Mouse (Mus musculus): ENCODE data around the gene Wdr3. TPM values are rescaled to one million over a fixed set of nuclear protein-coding genes. Genes with fewer than 3 reads are reported as not detected.

Wdr3 gene
- 41.0 and 44.7 TPM in 2 replicates for polyA plus RNA-seq (2015; fragmentation: Nextera tagmentation; extraction: Ambion mirVana)

DNA sequence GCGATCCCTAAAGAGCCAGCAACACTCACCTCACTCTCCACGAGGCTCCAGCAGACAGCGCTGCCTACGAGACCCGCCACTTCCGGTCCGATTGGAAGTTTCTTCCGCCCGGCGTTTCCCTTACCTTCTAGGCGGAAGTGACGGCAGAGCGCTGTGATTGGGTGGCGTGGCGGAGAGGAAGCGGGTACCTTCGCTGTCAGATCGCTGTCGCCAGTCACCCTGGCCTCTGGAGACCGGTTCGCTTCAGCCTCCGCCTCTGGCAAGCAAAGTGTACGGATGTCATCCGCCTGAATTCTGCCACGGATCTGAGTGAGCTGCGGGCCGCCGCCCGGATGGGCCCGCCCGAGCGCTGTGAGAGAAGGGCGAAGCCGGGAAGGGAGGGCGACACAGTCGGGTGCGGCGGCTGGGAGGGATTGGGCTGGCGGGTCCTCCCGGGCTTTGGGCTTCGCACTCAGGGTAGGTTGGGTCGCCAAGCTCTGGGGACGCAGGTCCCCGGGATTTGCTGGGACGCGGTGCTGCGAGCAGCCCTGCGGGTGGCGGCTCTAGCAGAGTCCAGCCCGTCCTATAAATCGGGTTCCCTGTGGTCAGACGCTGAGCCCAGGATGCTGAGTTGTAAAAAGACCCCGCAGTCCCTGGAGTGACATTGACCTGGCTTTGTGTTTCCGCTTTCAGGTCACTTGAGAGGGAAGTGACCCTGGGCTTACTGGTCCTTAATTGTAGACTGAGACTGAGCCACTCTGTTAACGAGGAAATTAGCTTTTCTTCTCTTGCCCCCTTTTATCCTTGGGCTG, at the start of gene Wdr3, which contains the start of gene Gdap2:
Gene Wdr3, minus strand, starts transcription at position 93 of the 791 bp plus-strand sequence.
Gene Gdap2, plus strand, starts transcription at position 67 of the 791 bp plus-strand sequence.
- peak within 1 kb of the TSS; percentile 86 for H3K9ac ChIP-seq
- H3K36me3 ChIP-seq, result peaks cover 21% of the 10 kb centered on the region
- peak within 1 kb of the TSS; percentile 76 for H3K4me2 ChIP-seq
- peaks cover 9% of the 10 kb centered on the region for H3K4me1 ChIP-seq
- H3K27me3 ChIP-seq, result no peaks in the 10 kb centered on the region
- H3K4me3 ChIP-seq, result peak within 1 kb of the TSS; percentile 92
- H3K27ac ChIP-seq, result peak within 1 kb of the TSS; percentile 88
- WGBS, result under 1% methylated on average over 55 of the region's 55 CpGs
- peak; percentile 93 for ATAC-seq (ENCODE audit: insufficient number of reproducible peaks, low FRiP score, low TSS enrichment, low read depth)
- no peaks in the 10 kb centered on the region for H3K9me3 ChIP-seq

DNA sequence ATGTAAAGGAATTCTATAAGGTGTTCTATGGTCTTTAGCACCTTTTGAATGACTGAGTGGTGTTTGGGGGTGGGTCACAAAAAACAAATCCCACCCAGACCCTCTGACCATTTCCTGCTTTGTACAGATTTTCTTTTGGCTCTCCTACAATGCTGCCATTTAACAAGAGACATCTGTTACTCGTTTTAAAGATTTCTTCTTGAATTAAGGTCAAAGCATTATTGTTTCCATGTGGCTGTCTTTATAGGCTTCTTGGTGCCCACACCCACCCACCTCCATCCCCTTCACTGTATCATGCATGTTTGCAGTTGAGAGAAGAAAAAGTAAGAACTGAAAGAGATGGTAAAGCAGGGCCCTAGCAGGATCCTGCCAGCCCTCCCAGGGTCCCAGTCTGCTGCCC, 44.8 kb upstream of the Wdr3 start:
- Histone ChIP-seq H3K27ac (no peak overlapping the region), H3K9ac (no peak overlapping the region), H3K27me3 (no peaks in the 10 kb centered on the region), H3K36me3 (peaks cover 21% of the 10 kb centered on the region), H3K4me2 (no peak overlapping the region), H3K4me1 (0 out of 2 replicates have a peak, but pooled peaks cover 2% of the 10 kb centered on the region), H3K9me3 (no peaks in the 10 kb centered on the region), H3K4me3 (no peak overlapping the region)
- 19% methylated on average over 1 of the region's 1 CpGs for WGBS
- ATAC-seq (ENCODE audit: insufficient number of reproducible peaks, low FRiP score, low TSS enrichment, low read depth), result peak; percentile 58; the same call in 1 of the 2 replicates

DNA sequence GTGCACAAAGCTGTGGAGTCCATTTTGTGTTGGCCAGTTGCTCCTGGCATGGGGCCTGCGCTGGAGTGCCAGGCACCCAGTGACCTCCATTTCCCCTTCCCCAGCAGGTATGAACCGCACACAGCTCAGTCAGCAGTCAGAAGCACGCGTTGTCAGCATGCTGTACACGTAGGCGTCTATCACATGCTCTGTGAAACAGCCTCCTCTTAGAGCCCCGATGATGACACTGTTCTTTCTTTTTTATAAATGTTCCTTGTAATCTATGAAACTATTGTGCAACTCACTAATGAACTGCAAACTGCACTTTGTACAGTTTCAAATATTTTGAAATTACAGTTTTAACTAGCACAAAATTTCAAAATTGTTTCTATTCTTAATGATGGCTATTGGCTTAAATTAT, 39.3 kb upstream of the Wdr3 start:
- H3K9me3 ChIP-seq, result no peaks in the 10 kb centered on the region
- peaks cover 46% of the 10 kb centered on the region for H3K36me3 ChIP-seq
- H3K4me2 ChIP-seq, result no peak overlapping the region
- 91% methylated on average over 7 of the region's 7 CpGs for WGBS
- H3K9ac ChIP-seq, result no peak overlapping the region
- H3K27ac ChIP-seq, result no peak overlapping the region
- H3K27me3 ChIP-seq, result no peaks in the 10 kb centered on the region
- no peak overlapping the region for H3K4me3 ChIP-seq
- ATAC-seq (ENCODE audit: insufficient number of reproducible peaks, low FRiP score, low TSS enrichment, low read depth), result no peak
- H3K4me1 ChIP-seq, result no peaks in the 10 kb centered on the region

DNA sequence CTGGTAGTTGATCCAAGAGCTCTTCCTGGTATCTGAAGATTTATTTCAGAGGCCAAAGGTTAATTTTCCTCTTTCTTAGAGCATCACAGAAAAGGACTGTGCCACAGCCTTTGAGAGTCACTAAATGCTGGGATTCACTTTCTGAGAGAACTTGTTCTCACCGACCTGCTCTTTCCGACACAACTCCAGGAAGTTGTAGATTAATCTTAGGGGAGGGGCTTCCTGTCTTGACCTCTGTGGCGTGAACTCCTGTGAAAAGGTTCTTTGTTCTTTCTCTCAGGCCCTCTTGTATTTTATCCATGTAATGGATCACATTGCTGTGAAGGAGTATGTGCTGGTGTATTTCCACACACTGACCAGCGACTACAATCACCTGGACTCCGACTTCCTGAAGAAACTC, 32.0 kb upstream of the Wdr3 start:
- no peak overlapping the region for H3K27ac ChIP-seq
- no peaks in the 10 kb centered on the region for H3K4me1 ChIP-seq
- 42% methylated on average over 5 of the region's 5 CpGs for WGBS
- no peaks in the 10 kb centered on the region for H3K9me3 ChIP-seq
- H3K27me3 ChIP-seq, result no peaks in the 10 kb centered on the region
- peaks cover 36% of the 10 kb centered on the region for H3K36me3 ChIP-seq
- H3K4me2 ChIP-seq, result no peak overlapping the region
- no peak overlapping the region for H3K4me3 ChIP-seq
- ATAC-seq (ENCODE audit: insufficient number of reproducible peaks, low FRiP score, low TSS enrichment, low read depth), result no peak
- no peak overlapping the region for H3K9ac ChIP-seq

DNA sequence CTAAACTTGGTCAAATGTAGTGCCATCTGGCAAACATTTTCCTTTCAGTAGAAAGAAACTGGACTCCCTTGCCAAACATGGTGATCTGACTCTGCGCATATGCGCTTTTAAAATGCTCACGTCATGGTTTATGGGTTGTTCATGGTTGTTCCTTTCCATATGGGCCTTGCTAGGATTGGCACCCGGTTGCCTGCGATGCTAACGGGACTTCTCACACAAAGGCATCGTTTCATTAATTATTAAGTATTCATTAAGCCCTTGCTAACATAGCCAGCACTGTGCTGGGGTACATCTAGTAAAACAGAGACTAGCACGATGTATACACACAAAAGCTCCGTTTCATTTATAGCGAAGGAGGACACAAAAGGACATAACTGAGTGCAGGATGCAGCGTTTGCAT, 27.7 kb upstream of the Wdr3 start:
- Histone ChIP-seq H3K36me3 (peaks cover 37% of the 10 kb centered on the region), H3K27ac (no peak overlapping the region), H3K9ac (no peak overlapping the region), H3K4me3 (no peak overlapping the region), H3K9me3 (no peaks in the 10 kb centered on the region), H3K4me2 (no peak overlapping the region), H3K4me1 (no peaks in the 10 kb centered on the region), H3K27me3 (no peaks in the 10 kb centered on the region)
- ATAC-seq (ENCODE audit: insufficient number of reproducible peaks, low FRiP score, low TSS enrichment, low read depth), result no peak
- WGBS, result 63% methylated on average over 11 of the region's 11 CpGs

DNA sequence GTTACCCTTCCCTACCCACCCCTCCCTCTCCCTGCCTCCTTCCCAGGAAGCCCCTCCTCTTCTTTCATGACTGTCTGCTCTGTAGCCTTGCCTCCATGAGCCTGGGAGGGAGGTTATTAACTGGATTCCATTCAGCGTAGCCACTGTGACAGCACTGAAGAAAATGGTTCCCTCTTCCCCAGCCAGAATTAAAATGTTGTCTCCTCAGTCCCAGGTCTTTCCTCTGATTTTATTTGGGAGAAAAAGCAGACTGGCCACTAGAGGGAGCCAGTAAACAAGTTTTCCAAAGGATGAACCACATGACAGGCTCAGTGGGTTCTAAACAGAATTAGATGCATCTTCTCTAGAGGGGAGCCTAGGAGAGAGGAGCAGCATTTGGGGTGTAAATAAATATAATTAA, 27.2 kb upstream of the Wdr3 start:
- Histone ChIP-seq H3K36me3 (peaks cover 37% of the 10 kb centered on the region), H3K27ac (no peak overlapping the region), H3K4me1 (no peaks in the 10 kb centered on the region), H3K4me2 (no peak overlapping the region), H3K27me3 (no peaks in the 10 kb centered on the region), H3K9me3 (no peaks in the 10 kb centered on the region), H3K4me3 (no peak overlapping the region), H3K9ac (no peak overlapping the region)
- ATAC-seq (ENCODE audit: insufficient number of reproducible peaks, low FRiP score, low TSS enrichment, low read depth), result peak; percentile 35; the same call in 1 of the 2 replicates
- 31% methylated on average over 1 of the region's 1 CpGs for WGBS

DNA sequence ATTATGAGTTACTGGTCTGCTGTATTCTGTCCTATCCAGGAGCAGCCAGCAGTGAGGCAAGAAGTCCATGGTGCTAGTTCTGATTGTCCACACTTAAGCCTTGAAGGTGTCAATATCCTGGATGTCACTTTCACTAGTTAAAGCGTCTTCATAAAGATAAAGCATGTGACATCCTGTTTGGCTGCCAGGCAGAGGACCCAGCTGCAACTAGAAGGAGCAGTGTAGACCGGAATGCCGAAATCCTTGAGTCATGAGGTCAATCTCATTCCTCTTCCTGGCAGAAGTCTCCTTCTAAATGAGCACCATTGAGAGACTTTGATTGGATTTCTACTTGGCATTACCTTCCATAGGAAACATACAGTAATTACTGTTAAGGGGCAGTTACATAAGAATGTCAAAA, 18.3 kb upstream of the Wdr3 start:
- peaks cover 50% of the 10 kb centered on the region for H3K36me3 ChIP-seq
- H3K9ac ChIP-seq, result no peak overlapping the region
- 66% methylated on average over 3 of the region's 3 CpGs for WGBS
- no peaks in the 10 kb centered on the region for H3K27me3 ChIP-seq
- H3K9me3 ChIP-seq, result no peaks in the 10 kb centered on the region
- no peaks in the 10 kb centered on the region for H3K4me1 ChIP-seq
- ATAC-seq (ENCODE audit: insufficient number of reproducible peaks, low FRiP score, low TSS enrichment, low read depth), result no peak
- no peak overlapping the region for H3K27ac ChIP-seq
- H3K4me3 ChIP-seq, result no peak overlapping the region
- H3K4me2 ChIP-seq, result no peak overlapping the region

DNA sequence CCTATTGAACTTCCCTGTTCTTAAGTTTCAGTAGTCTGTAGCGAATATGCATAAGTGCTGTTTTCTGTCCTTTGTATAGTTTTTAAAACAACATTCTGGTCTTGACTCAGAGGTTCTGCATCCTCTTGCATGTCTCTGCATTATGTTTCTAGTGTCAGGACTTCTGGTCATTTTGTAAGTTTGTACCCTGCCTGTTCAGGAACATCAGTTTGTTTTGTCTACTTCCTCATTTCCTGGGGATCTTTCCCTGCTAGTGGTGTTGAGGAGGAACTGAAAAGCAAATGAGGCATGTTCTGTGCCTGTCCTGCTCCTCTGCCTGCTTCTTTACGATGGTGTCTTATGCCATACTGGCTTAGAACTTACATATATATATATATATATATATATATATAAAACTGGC, 13.8 kb upstream of the Wdr3 start:
- Histone ChIP-seq H3K9me3 (no peaks in the 10 kb centered on the region), H3K4me2 (no peak overlapping the region), H3K4me1 (no peaks in the 10 kb centered on the region), H3K9ac (no peak overlapping the region), H3K36me3 (peaks cover 69% of the 10 kb centered on the region), H3K4me3 (no peak overlapping the region), H3K27ac (no peak overlapping the region), H3K27me3 (no peaks in the 10 kb centered on the region)
- 91% methylated on average over 2 of the region's 2 CpGs for WGBS
- ATAC-seq (ENCODE audit: insufficient number of reproducible peaks, low FRiP score, low TSS enrichment, low read depth), result no peak

DNA sequence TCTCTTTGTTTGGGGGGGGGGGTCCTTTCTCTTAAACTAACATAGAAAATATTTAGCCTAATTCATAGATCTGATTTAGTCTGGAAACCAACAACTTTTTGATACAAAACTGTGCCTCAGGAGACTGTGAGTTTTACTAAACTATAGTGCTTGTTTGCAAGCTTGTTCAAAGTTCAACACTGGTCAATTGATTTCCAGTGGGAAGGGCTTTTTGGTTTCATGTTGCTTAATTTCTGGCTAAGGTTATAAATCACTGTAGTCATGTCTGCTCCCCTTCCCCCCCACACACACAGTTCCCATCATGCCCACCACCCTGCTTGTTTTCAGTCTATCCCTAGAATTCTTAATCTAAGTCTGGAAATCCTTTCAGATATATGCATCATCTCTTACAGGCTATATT, 2.8 kb upstream of the Wdr3 start:
- Histone ChIP-seq H3K4me1 (peaks cover 9% of the 10 kb centered on the region), H3K4me3 (no peak overlapping the region), H3K27me3 (no peaks in the 10 kb centered on the region), H3K36me3 (0 out of 2 replicates have a peak, but pooled peaks cover 8% of the 10 kb centered on the region), H3K9me3 (no peaks in the 10 kb centered on the region), H3K9ac (no peak overlapping the region), H3K27ac (no peak overlapping the region), H3K4me2 (no peak overlapping the region)
- ATAC-seq (ENCODE audit: insufficient number of reproducible peaks, low FRiP score, low TSS enrichment, low read depth), result no peak

DNA sequence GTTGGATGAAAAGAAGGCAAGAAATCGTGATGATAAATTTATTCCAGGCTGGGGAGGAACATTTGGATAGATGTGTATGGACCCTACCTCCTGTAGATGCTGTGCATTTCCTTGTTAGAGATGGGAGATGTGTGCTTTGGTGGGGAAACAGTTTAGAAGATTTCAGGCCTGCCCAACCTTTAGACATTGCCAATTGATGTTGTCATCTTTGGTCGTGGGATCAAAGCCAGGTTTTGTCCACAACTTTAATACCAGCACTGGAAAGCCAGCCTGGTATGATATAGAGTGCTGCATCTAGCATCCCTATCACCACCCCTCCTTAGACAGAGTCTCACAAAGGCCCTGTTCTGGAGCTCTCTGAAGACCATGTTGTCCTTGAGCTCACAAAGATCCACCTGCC, 1.3 kb upstream of the Wdr3 start:
- H3K27me3 ChIP-seq, result no peaks in the 10 kb centered on the region
- WGBS, result 74% methylated on average over 2 of the region's 2 CpGs
- peaks cover 9% of the 10 kb centered on the region for H3K4me1 ChIP-seq
- H3K9me3 ChIP-seq, result no peaks in the 10 kb centered on the region
- no peak for ATAC-seq (ENCODE audit: insufficient number of reproducible peaks, low FRiP score, low TSS enrichment, low read depth)
- peaks cover 18% of the 10 kb centered on the region for H3K36me3 ChIP-seq
- no peak overlapping the region for H3K9ac ChIP-seq
- H3K4me3 ChIP-seq, result no peak overlapping the region
- H3K4me2 ChIP-seq, result peak overlapping the region; percentile 76; the same call in 1 of the 2 replicates
- no peak overlapping the region for H3K27ac ChIP-seq

DNA sequence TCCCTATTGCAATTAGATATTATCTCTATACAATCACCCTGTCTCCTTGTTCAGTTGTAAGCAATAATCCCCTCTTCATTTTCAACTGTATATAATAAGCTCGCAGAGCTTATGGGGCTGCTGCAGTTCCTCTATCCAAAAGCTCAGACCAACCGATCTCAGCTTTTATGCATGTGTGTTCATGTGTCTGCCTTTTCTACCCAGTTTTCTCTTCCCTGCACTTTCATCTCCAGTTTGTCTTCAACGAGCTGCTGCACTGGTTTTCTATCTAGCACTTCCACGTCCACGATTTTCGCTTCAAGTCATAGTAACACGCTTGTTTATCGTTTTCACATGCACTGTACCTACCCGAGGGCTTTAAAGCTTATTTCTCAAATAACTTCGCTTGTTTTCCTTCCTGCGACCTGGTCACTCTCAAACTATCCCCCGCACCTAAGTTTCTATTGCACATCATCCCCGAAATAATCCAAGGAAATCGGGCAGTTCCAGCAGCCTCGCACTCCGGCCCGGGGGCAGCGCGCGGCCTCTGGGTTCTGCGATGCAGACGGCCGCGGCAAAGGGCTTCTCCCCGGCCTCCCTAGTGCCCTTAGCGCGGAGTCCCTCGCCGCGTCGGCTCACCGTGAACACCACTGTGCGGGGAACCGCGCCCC, 417 bp downstream of the Wdr3 start:
- H3K9ac ChIP-seq, result peak overlapping the region; percentile 82
- H3K36me3 ChIP-seq, result peaks cover 26% of the 10 kb centered on the region
- peak overlapping the region; percentile 88 for H3K27ac ChIP-seq
- peaks cover 9% of the 10 kb centered on the region for H3K4me1 ChIP-seq
- no peak for ATAC-seq (ENCODE audit: insufficient number of reproducible peaks, low FRiP score, low TSS enrichment, low read depth)
- H3K4me2 ChIP-seq, result peak overlapping the region; percentile 76
- no peaks in the 10 kb centered on the region for H3K9me3 ChIP-seq
- H3K4me3 ChIP-seq, result peak overlapping the region; percentile 92
- H3K27me3 ChIP-seq, result no peaks in the 10 kb centered on the region
- under 1% methylated on average over 35 of the region's 35 CpGs for WGBS
